Mouse (Mus musculus) 416B (cell line): Measurements from ENCODE around the gene Ahcy.
A peak's percentile ranks its signal among the peaks of the same experiment; 100 is the strongest.

ENCODE experiments used
- DNase-seq: peaks from one replicate; pipeline ENCODE4 v3.0.0; 2011; ENCODE audit warnings: low read depth

Ahcy gene

DNA sequence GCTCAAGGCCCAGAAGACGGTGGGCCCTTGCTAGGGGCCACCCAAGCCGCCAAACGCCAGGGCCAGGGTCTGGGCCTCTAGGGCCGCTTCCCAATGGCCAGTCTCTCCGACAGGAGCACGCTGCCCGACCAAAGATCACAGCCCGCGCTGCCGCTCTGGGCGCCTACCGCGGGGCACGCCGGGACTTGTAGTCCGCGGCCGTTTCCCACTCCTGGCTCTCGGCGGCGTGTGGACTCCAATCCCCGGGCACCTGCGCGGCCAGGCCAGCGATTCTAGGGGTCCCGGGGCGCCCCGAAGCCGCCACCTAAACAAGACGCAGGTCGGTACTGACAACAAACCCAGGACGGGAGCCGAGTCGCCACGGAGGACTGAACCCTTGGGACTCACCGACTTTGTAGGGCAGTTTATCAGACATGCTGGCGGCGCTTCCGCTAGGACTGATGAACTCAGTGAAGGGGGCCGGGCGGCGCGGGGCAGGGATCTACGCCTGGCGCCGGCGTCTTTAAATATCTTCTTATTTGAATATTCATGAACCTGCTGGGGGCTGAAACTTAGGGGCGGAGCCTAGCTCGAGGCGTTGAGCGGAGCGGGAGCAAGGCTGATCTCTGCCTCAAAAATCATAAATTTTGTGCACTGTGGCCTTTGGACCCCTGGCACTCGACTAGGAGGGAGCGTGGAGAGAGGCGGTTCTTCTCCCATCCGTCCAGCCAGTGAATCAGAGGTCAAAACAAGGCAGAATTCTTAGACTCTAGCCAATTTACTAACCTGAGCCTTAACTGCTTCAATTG, at the start of gene Ahcy:
Gene Ahcy (minus strand): TSS at position 520 of the 788 bp plus-strand sequence.
- peak; percentile 93 for DNase-seq

DNA sequence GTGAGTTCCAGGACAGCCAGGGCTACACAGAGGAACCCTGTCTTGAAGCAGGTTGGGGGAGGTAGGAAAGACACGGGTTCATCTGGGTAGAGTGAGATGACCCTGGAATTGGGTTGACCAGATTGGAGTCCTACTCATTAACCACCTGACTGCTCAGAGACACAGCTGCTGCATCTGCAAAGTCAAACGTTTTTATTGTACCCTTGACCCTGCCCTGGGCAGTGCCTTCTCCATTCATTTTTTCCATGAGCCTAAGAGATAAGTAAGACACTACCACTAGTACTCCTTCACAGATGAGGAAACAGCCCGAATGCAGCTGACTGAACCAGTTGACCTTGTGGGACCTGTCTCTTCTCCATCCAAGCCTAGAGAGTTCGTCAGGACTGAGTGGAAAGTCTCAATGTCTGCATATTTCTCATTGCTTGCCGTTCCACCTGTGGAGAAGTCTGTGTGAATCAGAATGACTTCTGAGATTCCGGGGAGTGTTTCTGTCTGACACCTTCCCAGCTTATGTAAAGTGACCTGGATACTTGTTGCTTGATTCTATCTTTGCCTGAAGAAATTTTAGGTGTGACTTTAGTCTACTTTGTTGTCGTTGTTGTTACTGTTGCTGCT, 41.0 kb upstream of the Ahcy start:
- DNase-seq = no peak

DNA sequence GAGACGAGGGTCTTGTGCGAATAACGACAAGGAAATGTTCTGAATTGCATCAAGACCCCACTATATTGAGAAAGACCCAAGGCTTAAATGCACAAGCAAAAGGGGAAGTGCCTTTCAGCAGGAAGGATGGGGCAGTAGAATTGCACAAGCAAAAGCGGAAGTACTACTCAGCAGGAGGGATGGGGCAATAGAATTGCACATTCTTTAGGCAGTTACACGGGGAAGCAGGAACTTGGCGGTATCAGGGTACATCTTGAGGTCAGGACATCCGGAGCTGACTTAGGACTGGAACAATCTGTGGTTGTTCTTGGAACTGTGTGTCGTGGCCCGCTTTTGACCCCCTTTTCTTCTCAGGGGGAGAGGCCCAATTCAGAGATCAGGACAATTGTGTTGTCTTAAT, 33.0 kb upstream of the Ahcy start:
- DNase-seq = peak; percentile 77

DNA sequence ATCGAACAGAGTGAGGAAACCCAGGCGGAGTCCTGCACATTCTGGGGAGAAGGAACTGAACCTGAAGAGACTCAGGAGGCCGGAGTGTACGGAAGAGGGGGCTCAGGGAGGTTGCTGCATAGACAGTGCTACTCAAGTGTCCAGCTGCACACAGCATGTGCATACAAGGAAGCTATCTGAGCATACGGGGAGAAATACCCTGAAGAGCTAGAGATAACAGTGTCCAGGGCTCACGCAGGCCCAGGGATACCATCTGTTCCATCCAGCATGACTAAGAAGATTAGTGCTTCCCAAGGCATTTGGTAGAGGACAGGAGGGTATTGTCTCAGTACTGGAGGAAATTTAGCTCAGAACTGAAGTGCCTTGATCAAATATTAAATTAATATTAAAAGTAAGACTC, 29.3 kb upstream of the Ahcy start:
- DNase-seq = no peak

DNA sequence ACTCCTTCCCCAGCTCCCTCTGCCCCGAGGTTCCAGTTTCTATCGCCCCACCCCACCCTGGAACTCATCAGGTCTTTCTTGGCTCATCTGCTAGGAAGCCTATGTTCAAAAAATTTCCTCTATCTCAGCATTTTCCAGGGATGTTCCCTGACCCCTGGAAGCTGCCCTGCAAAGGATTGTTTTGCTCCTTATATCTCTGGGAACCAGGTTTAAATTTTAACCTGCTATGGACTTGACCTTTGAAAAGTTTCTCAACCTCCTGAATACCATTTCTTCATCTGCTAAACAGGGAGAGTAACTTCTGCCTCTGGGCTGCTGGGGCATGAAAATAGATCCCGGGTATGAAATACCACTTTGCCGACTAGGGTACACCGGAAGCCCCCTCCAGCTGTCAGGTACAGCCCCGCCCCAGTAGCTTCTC, 27.5 kb upstream of the Ahcy start:
- DNase-seq = no peak

DNA sequence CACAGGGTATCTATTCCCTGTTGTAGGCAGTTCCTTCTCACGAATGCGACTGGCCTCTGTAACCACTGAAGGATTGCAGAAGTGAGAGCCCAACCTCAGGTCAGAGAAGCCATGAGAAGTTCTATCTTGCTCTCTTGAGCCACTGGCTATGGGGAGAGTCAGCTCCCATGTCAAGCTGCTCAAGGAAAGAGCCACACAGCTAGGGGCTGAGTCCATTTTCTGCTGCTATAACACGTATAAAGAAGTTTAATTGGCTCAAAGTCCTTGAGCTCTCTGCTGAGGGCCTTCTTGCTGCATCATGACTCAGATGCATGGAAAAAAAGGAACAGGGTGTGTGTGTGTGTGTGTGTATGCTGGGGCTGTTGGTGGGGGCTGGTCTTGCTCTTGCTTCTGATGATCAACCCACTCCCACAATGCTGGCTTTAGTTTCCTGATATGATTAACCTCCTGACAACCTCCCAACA, 26.5 kb upstream of the Ahcy start:
- peak; percentile 46 for DNase-seq

DNA sequence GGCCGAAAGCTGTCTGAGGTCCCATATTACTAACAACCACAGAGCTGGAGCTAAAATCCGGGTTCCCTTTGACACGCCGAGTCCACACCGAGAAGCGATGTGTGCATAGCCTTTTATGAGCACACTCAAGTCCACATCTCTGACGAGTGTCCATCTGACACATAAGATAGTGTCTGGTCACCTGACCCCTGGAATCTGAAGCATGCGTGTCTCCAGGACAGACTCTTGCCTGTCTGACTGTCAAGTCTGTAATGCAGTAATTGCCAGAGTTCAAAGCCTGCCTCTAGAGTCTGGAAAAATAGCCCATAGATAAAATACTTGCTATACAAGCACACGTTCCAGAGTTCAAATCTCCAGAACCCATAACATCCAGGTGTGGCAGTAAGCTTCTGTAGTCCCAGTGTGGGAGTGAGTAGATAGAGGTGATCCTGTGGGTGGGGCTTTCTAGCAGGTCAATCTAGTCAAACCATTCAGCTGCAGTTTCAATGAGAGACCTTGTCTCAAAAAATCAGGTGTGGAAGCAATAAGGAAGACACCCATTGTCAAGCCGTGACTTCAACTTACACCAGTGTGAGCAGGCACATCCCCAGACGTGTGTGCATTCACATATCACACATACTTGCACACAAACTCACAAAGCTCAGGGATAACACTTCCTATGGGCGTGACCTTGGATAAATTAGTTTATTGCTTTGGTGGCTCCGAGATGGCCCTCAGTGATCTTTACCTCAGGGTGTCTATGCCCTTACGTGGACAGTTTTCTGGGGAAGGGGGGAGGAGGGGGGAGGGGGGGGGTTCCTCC, 25.9 kb upstream of the Ahcy start:
- DNase-seq = no peak

DNA sequence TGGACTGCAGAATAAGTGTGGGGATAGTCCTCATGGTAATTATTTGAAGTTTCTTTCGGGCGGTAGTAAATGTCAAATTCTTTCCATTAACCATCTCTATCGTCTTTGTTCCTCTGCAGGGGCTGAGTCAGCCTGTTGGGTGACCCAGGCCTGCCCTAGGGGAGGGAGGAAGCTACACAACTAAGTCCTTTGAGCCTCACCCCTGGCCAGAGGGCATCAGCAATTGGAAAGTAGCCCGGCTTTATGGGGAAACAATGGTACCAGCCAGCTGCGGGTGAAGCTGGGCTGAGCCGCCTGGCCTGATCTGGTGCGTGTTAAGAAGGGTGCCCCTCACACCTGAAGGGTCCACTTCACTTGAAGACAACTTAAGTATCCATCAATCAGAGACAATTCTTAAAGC, 25.1 kb upstream of the Ahcy start:
- no peak for DNase-seq

DNA sequence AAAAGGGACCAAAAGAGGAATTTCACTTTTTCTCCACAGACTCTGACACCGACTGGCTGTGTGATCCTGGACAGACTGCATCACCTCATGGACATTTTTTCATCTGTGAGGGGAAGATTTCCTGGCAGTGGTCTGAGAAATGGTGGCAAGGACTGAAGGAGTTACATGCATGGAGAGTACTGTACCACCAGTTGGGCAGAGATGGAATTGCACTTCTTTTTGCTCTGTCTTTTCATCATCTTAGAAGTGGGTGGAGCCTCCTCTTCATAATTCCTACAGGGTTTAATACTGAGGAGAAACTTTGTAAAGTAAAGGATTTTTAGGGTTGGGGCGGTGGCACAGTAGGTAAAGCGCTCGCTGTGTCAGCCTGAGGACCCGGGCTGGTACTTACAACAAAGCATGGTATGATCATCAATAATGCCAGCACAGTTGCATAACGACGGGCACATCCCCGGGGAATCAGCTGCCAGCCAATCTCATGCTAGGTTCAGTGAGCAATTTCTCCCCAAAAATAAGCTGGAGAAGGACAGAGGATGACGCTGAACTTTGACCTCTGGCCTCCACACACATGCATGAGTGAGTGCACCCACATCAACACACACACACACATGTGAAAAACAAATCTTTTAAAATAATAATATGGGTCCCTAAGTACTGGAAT, 24.6 kb upstream of the Ahcy start:
- DNase-seq = peak; percentile 35

DNA sequence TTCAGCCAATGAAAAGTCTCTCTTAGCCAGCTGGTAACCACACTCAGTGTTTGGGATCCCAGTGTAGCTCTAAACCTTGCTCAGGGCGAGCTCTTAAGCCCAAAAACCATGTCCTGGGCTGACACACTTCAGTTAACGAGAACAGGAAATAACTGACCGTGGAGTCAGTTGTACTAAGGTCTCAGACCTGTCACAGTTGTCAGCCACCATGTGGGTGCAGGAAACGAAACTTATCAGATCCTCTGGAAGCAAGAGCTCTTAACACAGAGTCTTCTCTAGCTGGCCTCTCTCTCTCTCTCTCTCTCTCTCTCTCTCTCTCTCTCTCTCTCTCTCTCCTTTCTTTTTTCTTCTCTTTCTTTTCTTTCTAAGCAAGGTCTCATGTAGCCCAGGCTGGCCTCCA, 19.1 kb upstream of the Ahcy start:
- DNase-seq = peak; percentile 77

DNA sequence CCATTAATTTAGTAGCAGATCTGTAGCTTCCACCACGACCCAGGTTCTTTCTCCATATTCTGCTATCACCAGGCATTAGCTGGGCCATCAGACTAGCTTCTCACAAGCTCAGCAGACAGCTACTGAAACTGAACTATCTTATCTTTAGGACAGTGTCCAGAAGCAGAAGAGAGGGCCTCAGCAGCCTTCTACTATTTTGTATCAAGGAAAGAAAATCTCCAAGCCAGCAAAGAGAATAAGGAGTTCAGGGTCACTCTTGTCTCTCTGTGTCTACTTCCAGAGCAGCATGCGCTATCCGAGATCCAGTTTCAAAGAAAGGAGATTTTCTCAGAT, 17.4 kb upstream of the Ahcy start:
- no peak for DNase-seq

DNA sequence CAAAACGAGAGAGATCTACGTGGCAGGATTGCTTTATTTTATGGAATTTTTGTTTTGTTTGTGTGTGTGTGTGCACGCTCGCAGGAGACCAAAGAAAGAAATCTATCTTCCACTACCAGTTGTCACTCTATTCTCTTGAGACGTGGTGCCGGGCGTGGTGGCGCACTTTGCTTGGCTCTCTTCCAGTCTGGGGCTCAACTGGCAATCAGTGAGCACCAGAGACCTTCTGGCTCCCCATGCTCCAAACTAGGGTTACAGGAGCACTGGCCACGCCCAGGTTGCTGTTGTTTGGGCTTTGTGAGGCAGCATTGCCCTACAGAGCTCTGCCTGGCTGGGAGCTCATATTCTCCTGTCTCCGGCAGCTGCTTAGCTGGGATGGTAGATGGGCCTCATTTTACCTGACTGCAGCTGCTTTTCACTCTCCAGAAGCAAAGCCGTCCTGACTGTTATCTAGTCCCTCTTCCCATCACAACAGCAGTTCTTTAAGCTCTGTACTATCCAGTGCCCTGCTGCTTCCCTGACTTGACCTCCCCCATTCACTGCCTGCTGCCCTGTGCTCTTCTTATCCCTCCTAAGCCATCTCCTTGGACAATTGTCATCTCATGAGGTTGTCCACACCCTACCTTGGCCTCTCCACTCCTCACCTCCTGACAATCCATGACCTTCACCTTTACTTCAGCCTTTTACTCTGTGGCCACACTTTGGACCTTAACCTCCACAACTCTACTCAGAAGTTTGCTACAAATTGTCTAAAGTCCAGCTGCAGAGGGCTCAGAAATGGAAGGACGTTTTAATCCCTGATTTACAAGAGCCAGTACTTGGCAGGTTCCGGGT, 16.8 kb upstream of the Ahcy start:
- peak; percentile 27 for DNase-seq

DNA sequence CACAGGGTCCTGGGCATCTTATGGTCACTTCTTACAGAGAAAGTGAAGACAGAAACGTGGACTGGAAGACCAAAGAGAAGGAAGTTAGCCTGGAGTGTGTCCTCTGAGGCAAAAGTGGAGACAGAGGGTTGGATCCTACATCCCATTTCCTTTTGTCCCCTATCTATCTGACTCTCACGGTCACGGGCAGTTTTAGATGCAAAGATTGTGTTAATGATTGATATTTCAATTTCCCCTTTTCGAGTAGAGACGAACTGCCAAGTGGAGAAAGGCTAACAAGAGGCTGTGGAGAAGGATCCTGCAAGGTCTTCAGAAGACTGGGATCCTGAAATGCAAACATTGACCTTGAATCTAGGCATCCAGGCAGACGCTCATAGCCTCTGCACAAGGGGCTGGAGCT, 14.0 kb upstream of the Ahcy start:
- no peak for DNase-seq

DNA sequence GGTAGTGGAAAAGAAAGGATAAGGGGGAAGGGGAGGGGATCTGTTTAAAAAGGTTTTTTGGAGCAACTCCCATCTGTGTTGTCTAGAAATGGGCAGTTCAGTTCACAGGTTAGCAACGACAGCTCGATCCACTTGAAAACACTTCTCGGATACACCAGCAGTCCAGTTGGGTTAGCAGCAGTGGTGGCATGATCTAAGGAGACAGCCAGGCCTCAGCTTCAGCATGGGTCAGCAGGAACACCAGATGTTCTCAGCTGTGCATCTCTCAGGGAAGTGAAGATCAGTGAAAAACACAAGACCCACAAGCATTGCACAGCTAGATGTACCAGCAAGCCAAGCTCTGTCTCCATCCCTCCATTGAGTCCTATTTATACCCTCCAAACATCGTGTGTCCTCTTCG, 12.0 kb upstream of the Ahcy start:
- DNase-seq = no peak

DNA sequence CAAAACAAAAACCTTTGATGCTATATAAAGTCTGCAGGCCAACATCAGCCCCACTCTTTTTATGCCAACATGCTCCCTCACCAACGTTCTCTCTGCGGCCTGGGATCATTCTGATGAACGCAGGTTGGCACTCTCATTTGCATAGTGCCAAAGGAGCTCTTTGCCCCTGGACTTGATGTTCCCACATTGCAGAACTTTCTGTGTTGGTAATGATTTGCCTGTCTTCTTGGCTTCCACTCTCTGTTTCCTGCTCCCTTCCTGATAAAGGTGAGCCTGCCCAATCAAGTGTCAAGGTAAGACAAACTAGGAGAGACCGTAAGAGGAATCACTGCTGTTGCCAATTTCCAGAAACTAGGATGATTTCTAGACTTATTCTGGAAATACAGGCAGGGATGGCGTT, 10.2 kb upstream of the Ahcy start:
- no peak for DNase-seq

DNA sequence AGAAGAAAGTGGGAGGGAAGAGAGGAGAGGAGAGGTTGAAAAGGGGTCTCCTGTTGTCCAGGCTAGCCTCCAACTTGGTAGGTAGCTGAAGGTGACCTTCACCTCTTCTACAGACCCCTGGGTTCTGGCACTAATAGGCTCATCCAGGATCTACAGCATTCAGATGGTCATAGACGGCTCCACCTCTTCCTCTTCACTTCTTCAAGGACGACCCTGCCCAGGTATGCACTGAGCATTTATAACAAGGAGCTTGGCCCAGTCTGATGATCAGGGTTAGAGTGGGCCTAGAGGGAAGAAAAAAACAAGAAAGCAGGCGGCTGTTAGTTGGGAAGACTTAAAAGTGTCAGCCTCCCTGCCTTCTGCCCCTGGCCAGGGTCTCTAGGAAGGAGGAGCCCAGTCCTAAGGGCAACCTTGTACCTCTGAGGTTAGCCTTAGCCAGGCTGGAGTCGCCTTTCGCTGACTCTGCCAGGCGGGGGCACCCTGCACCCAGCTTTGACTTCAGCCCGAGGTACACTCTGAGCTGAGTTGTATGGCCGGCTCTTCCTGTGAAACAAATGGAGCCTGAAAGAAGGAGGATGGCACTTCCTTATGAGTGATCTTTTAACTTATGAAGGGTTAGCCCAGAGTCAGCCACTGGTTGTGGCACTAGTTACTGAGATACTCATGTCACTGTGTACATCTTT, 8.0 kb upstream of the Ahcy start:
- DNase-seq = peak; percentile 76

DNA sequence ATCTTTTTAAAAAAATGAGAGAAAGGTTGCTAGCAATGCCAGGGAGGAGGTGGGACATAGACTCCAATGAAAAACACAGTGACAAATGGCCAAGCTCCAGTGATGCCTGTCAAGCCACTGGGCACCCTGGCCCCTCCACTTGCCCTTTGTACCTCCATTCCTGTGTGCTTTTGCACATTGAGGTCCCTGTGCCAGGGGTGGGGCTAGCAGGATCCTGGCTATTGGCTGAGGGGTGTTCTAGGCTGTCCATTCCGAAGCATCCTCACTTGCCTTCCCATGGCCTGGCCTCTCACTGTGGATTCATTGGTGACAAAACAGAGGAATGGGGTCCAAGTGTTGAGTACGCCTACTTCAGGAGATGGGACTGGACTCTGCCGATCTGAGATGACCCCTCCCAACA, 6.8 kb upstream of the Ahcy start:
- DNase-seq = no peak

DNA sequence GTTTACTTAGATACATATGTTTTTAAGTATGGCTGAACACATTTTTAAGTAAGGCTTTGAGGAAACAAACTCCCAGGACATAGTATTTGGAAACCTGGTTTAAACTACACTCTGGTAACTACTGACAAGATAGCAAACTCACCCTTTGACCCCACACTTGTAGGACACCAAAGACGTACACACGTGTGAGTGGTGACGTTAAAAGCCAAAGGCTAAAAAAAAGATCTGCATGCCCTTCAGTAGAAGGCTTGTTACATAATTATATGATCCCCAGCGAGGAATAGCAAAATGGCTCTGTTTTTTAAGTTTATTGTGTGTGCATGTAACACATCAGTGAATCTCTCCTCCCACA, 5.9 kb upstream of the Ahcy start:
- DNase-seq = no peak

DNA sequence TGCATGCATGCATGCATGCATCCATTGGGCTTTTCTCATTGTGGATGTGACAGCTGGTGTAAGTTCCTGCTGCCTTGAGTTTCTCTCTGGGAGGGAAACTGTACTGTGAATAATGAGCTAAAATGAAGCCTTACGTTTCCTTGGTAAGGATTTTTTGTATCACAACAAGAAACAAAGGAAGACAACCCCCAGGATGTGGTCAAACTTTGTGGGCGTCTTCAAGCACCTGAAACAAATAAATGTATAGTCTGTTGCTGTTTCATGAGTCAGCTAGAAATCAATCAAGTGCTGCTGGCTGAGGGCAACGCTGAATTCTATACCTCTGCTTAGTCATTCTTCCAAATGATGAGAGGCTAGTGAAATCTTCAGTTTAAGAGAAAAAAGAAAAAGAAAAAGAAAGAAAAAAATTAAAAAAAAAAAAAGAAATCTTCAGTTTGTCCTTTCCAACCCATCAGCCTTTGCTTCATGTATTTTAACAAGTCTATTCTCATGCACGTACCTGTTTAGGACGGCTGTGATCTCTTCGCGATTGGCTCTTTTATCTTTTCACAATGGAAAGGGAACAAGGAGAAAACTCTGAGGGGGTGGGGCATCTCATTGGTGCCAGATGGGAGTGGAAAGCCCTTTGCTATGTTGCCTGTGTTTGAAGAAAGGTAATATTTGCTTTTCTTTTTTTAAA, 5.3 kb upstream of the Ahcy start:
- DNase-seq = peak; percentile 51

DNA sequence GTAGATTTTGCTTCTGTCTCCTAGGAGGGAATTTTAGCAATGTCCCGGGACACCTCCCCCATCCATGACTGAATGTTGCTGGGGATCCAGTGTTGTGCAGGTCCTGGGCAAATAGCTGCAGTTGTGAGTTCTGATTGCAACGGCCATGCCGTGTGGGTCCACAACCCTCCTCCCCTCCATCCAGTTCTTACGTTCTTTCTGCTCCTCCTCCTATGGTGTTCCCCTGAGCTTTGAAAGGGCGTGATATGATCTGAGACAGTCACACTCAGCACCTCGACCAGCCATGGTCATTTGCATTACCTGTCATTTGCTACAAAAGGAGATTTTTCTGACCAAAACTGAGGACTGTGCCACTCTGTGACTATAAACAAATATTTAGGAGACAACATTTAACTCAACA, 1.4 kb upstream of the Ahcy start:
- DNase-seq = no peak
